Mouse (Mus musculus) neural tube, embryonic 12.5 days (tissue): Measurements from ENCODE around the gene Tiparp. TPM values are rescaled to one million over a fixed set of nuclear protein-coding genes. Genes with fewer than 3 reads are reported as not detected.

Source experiments
- ATAC-seq: fragments of 200-750 bp; cut with Nextera tagmentation; 2 replicates; pipeline ENCODE4 v1.8.0; 2017; ENCODE audit warnings: low read depth, mild to moderate bottlenecking, moderate TSS enrichment, moderate library complexity; ENCODE audit not compliant: low FRiP score
- H3K27ac ChIP-seq: fragments of 300-500 bp; sonication (generic); 2 replicates; pipeline ENCODE4 v1.5.1; 2016
- H3K27me3 ChIP-seq: fragments of 300-500 bp; sonication (generic); replicated peaks from 2 replicates; pipeline ENCODE4 v1.6.1; 2016; ENCODE audit warnings: mild to moderate bottlenecking
- H3K36me3 ChIP-seq: fragments of 300-500 bp; sonication (generic); 2 replicates; pipeline ENCODE4 v1.6.1; 2016; ENCODE audit warnings: mild to moderate bottlenecking
- H3K4me1 ChIP-seq: fragments of 300-500 bp; sonication (generic); 2 replicates; pipeline ENCODE4 v1.6.1; 2016
- H3K4me2 ChIP-seq: fragments of 300-500 bp; sonication (generic); replicated peaks from 2 replicates; pipeline ENCODE4 v1.6.1; 2016; ENCODE audit warnings: mild to moderate bottlenecking
- H3K4me3 ChIP-seq: fragments of 300-500 bp; sonication (generic); 2 replicates; pipeline ENCODE4 v1.5.1; 2016
- H3K9ac ChIP-seq: fragments of 300-500 bp; sonication (generic); 2 replicates; pipeline ENCODE4 v1.6.1; 2016; ENCODE audit warnings: mild to moderate bottlenecking
- H3K9me3 ChIP-seq: fragments of 300-500 bp; sonication (generic); 2 replicates; pipeline ENCODE4 v1.6.1; 2016; ENCODE audit warnings: mild to moderate bottlenecking
- WGBS: fragments of 180-500 bp; shearing (Covaris S2); methylation state at CpG from one replicate; pipeline ENCODE4 v1.1.7; 2016; 5-methylcytosine and 5-hydroxymethylcytosine counted together
- polyA plus RNA-seq: library from polyadenylated mRNA; unstranded; fragments of >200 nt; fragmentation: Nextera tagmentation; extraction: Ambion mirVana; gene quantifications from 2 replicates; pipeline ENCODE4 v1.2.1, GENCODE M21; 2016

The Tiparp gene
- polyA plus RNA-seq, 1 experiment from 2014 or later: 35.9 TPM

GRCm38 (mm10) chr3:65533598-65533997, 5.4 kb downstream of the Tiparp start:
- Histone ChIP-seq H3K4me1 (peaks cover 9% of the 10 kb centered on the region), H3K4me2 (no peak overlapping the region; the same call in 1 of the 2 replicates)
- WGBS: 33% methylated on average over 3 of the region's 3 CpGs

GRCm38 (mm10) chr3:65534488-65534887, 6.3 kb downstream of the Tiparp start:
- H3K36me3 ChIP-seq: peaks cover 9% of the 10 kb centered on the region; the same call in 1 of the 2 replicates
- H3K4me1 ChIP-seq: peaks cover 9% of the 10 kb centered on the region
- H3K9ac ChIP-seq: no peak overlapping the region
- H3K9me3 ChIP-seq: no peaks in the 10 kb centered on the region
- no peaks in the 10 kb centered on the region for H3K27me3 ChIP-seq
- no peak for ATAC-seq
- no peak overlapping the region for H3K27ac ChIP-seq
- WGBS: 51% methylated on average over 2 of the region's 2 CpGs
- H3K4me3 ChIP-seq: no peak overlapping the region
- 0 out of 2 replicates have a peak overlapping the region, but pooled peaks have one; percentile 1 for H3K4me2 ChIP-seq

More at GRCm38 (mm10) chr3:65533598-65533997, 5.4 kb downstream of the Tiparp start:
- no peak overlapping the region for H3K9ac ChIP-seq
- no peaks in the 10 kb centered on the region for H3K27me3 ChIP-seq
- H3K9me3 ChIP-seq: no peaks in the 10 kb centered on the region
- H3K36me3 ChIP-seq: peaks cover 9% of the 10 kb centered on the region; the same call in 1 of the 2 replicates
- no peak overlapping the region for H3K4me3 ChIP-seq
- H3K27ac ChIP-seq: no peak overlapping the region
- ATAC-seq: no peak

DNA sequence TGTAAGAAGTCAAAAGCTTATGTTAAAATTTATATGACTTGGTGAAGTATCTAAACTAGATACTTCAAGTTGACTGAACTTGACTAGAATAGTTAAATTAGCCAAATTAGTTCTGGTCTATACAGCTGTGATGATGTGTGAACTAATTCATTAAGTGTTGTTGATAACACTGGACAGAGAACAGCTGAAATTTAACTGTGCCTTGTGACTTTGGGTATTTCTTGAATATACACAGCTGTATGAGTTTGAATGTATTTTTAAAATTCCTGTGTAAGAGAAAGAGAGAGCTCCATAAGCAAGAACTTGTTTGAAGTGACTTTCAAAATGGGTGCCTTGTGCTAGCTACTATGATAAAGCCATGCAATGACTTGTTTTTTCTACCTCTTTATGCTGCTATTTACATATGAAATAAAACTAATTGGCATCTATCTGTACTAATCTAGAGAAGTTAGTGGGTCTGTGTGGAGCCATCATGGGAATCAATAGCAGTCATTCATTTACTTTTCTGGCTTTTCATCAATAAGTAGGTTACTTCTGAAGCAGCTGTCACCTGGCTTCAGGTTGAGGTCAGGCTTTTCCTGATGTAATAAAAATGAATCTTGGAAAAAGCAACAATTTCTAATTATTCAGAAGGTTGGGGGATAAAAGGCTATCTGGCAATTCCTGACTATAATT, 7.0 kb downstream of the Tiparp start:
- ATAC-seq: no peak
- no peak overlapping the region for H3K9ac ChIP-seq
- H3K9me3 ChIP-seq: no peaks in the 10 kb centered on the region
- H3K4me2 ChIP-seq: no peak overlapping the region
- H3K36me3 ChIP-seq: peaks cover 9% of the 10 kb centered on the region; the same call in 1 of the 2 replicates
- no peak overlapping the region for H3K27ac ChIP-seq
- no peak overlapping the region for H3K4me3 ChIP-seq
- no peaks in the 10 kb centered on the region for H3K27me3 ChIP-seq
- peaks cover 9% of the 10 kb centered on the region for H3K4me1 ChIP-seq

- Histone ChIP-seq H3K9ac (no peak overlapping the region), H3K36me3 (0 out of 2 replicates have a peak, but pooled peaks cover 4% of the 10 kb centered on the region), H3K4me1 (peaks cover 9% of the 10 kb centered on the region), H3K4me3 (no peak overlapping the region), H3K27me3 (no peaks in the 10 kb centered on the region), H3K9me3 (no peaks in the 10 kb centered on the region), H3K4me2 (no peak overlapping the region), H3K27ac (no peak overlapping the region)
- 82% methylated on average over 1 of the region's 1 CpGs for WGBS
- no peak for ATAC-seq
Measured at GRCm38 (mm10) chr3:65537288-65537687, 9.1 kb downstream of the Tiparp start.

- H3K4me3 ChIP-seq: no peak overlapping the region
- ATAC-seq: no peak
- H3K9ac ChIP-seq: no peak overlapping the region
- H3K9me3 ChIP-seq: no peaks in the 10 kb centered on the region
- H3K27me3 ChIP-seq: no peaks in the 10 kb centered on the region
- no peaks in the 10 kb centered on the region; the same call in 1 of the 2 replicates for H3K4me1 ChIP-seq
- no peak overlapping the region for H3K27ac ChIP-seq
- 88% methylated on average over 6 of the region's 6 CpGs for WGBS
- no peaks in the 10 kb centered on the region for H3K36me3 ChIP-seq
- no peak overlapping the region for H3K4me2 ChIP-seq
Measured at GRCm38 (mm10) chr3:65540906-65541551, 12.8 kb downstream of the Tiparp start.

- Histone ChIP-seq H3K36me3 (no peaks in the 10 kb centered on the region), H3K4me2 (no peak overlapping the region), H3K27me3 (no peaks in the 10 kb centered on the region), H3K9me3 (no peaks in the 10 kb centered on the region), H3K4me3 (no peak overlapping the region), H3K27ac (no peak overlapping the region), H3K4me1 (no peaks in the 10 kb centered on the region; the same call in 1 of the 2 replicates), H3K9ac (no peak overlapping the region)
- ATAC-seq: no peak
- 71% methylated on average over 4 of the region's 4 CpGs for WGBS
Measured at GRCm38 (mm10) chr3:65541552-65541935, 13.3 kb downstream of the Tiparp start.

DNA sequence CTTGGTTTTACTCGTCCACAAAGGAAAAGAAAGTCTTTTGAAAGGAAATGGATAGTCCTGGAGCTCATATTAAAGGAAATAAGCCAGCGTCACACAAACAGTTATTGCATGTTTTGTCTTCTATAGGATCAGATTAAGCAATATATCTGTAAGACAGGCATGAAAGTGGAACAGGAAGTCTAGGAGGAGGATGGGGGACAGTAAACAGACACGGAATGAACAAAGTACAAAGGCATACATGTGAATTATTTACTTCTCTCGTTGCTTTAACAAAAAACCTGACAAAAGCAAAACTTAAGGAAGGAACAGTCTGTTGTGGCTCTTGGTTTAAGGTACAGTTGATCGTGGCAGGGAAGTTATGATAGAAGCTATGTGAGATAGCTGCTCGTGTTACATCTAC, 21.6 kb downstream of the Tiparp start:
- H3K36me3 ChIP-seq: peaks cover 10% of the 10 kb centered on the region; the same call in 1 of the 2 replicates

GRCm38 (mm10) chr3:65551065-65551464, 22.9 kb downstream of the Tiparp start:
- Histone ChIP-seq H3K4me1 (no peaks in the 10 kb centered on the region), H3K4me3 (no peak overlapping the region), H3K36me3 (peaks cover 10% of the 10 kb centered on the region; the same call in 1 of the 2 replicates), H3K27ac (no peak overlapping the region), H3K9me3 (no peaks in the 10 kb centered on the region), H3K27me3 (no peaks in the 10 kb centered on the region), H3K9ac (no peak overlapping the region), H3K4me2 (no peak overlapping the region)
- ATAC-seq: no peak
- WGBS: 83% methylated on average over 5 of the region's 5 CpGs

More for the DNA sequence above, 21.6 kb downstream of the Tiparp start:
- H3K9me3 ChIP-seq: no peaks in the 10 kb centered on the region
- no peak for ATAC-seq
- no peak overlapping the region for H3K27ac ChIP-seq
- no peaks in the 10 kb centered on the region for H3K4me1 ChIP-seq
- H3K9ac ChIP-seq: no peak overlapping the region
- WGBS: 82% methylated on average over 6 of the region's 6 CpGs
- no peak overlapping the region for H3K4me2 ChIP-seq
- no peaks in the 10 kb centered on the region for H3K27me3 ChIP-seq
- no peak overlapping the region for H3K4me3 ChIP-seq

DNA sequence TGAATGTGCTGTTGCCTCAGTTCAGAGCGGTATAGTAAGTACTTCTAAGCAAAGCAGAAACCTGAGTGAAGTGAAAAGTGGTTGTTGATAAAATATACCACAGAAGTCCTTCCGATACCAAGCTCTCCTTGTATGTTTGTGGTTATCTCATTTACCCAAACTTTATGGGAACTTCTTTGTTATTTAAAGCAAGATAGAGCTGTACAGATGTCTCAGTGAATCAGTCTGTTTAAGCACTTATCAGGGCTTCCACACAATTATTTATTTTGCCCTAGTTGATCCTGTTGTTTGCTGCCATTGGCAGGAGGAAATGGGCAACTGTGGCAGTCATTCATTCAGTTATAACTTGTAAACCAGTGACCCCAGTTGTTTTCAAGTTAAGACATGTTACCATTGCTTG, 26.4 kb downstream of the Tiparp start:
- Histone ChIP-seq H3K4me3 (no peak overlapping the region), H3K36me3 (peaks cover 10% of the 10 kb centered on the region; the same call in 1 of the 2 replicates), H3K4me2 (no peak overlapping the region), H3K9me3 (no peaks in the 10 kb centered on the region), H3K27ac (no peak overlapping the region), H3K9ac (no peak overlapping the region), H3K4me1 (no peaks in the 10 kb centered on the region), H3K27me3 (no peaks in the 10 kb centered on the region)
- ATAC-seq: no peak
- 97% methylated on average over 2 of the region's 2 CpGs for WGBS

- 86% methylated on average over 4 of the region's 4 CpGs for WGBS
- H3K27me3 ChIP-seq: no peaks in the 10 kb centered on the region
- H3K36me3 ChIP-seq: peaks cover 7% of the 10 kb centered on the region; the same call in 1 of the 2 replicates
- no peak overlapping the region for H3K4me3 ChIP-seq
- no peak overlapping the region for H3K9ac ChIP-seq
- H3K27ac ChIP-seq: no peak overlapping the region
- no peak for ATAC-seq
- H3K4me1 ChIP-seq: no peaks in the 10 kb centered on the region
- no peak overlapping the region for H3K4me2 ChIP-seq
- no peaks in the 10 kb centered on the region for H3K9me3 ChIP-seq
Measured at GRCm38 (mm10) chr3:65558679-65559078, 30.5 kb downstream of the Tiparp start.

DNA sequence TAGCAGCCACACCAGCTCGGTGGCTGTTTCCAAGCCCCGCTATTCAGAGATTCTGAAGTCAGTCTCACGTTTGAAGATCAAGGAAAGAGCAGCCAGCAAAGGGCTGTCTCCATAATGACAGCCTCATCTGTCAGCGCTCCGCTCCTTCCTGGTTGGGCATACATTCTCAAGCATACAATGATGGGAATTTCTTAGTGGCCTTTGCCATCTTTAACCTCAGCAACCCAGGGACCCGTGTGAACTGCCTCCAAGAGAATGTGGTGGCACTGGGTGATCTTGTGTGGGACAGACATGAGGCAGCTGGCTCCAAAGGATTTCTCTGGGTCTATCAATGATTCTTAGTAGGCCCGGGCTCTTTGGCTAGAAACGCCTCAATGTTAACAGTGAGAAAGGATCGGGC, 34.0 kb downstream of the Tiparp start:
- 80% methylated on average over 9 of the region's 9 CpGs for WGBS
- H3K27ac ChIP-seq: no peak overlapping the region
- no peak overlapping the region for H3K4me3 ChIP-seq
- ATAC-seq: no peak
- no peaks in the 10 kb centered on the region for H3K27me3 ChIP-seq
- no peaks in the 10 kb centered on the region for H3K9me3 ChIP-seq
- H3K9ac ChIP-seq: no peak overlapping the region
- H3K36me3 ChIP-seq: no peaks in the 10 kb centered on the region
- no peak overlapping the region for H3K4me2 ChIP-seq
- H3K4me1 ChIP-seq: no peaks in the 10 kb centered on the region

GRCm38 (mm10) chr3:65562694-65563093, 34.5 kb downstream of the Tiparp start:
- 97% methylated on average over 3 of the region's 3 CpGs for WGBS
- ATAC-seq: no peak

More at GRCm38 (mm10) chr3:65562694-65563093, 34.5 kb downstream of the Tiparp start:
- no peaks in the 10 kb centered on the region for H3K9me3 ChIP-seq
- no peak overlapping the region for H3K4me3 ChIP-seq
- H3K9ac ChIP-seq: no peak overlapping the region
- H3K4me1 ChIP-seq: no peaks in the 10 kb centered on the region
- no peak overlapping the region for H3K27ac ChIP-seq
- H3K4me2 ChIP-seq: no peak overlapping the region
- no peaks in the 10 kb centered on the region for H3K36me3 ChIP-seq
- H3K27me3 ChIP-seq: no peaks in the 10 kb centered on the region
